Mouse (Mus musculus): Measurements from ENCODE around the gene Mical2. TPM values are rescaled to one million over a fixed set of nuclear protein-coding genes. Genes with fewer than 3 reads are reported as not detected.

Gene Mical2
- polyA plus RNA-seq, 1 experiment from 2014 or later, result 1.9 TPM

DNA sequence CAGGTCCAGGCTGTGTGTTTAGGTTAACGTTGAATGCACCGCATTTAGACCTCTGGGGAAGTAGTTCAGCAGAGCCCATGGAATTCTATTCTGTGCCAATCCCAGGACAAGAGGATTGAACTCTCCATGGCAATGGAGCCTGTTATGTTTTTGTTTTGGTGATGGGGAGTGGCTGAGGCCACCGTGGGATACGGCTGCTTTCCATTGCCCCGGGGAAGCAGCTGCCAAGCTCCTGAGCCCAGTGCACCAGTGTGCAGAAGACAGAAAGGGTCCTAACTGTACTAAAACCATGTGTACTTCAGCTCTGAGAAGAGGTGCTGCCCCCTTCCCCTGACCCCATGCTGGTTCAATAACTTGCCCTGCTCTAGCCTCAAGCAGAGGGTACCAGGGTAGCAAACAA, 47.0 kb downstream of the Mical2 start:
- H3K27me3 ChIP-seq (ENCODE audit: control insufficient read depth, insufficient read depth, low read length), result no peaks in the 10 kb centered on the region
- no peak overlapping the region for H3K27ac ChIP-seq (ENCODE audit: low read depth, low read length)
- no peaks in the 10 kb centered on the region for H3K9me3 ChIP-seq (ENCODE audit: control insufficient read depth, low read length)
- no peak overlapping the region for H3K4me3 ChIP-seq (ENCODE audit: low read depth, low read length)
- ATAC-seq (replicated peaks; ENCODE audit: low FRiP score) (no peak), DNase-seq (ENCODE audit: low spot score) (no peak)
- H3K9ac ChIP-seq (ENCODE audit: low read length), result no peak overlapping the region
- 42% methylated on average over 5 of the region's 5 CpGs for WGBS
- no peak overlapping the region for H3K4me2 ChIP-seq (ENCODE audit: low read depth, low read length, severe bottlenecking)
- no peaks in the 10 kb centered on the region for H3K36me3 ChIP-seq (ENCODE audit: control insufficient read depth, insufficient read depth, low read length)
- peaks cover 7% of the 10 kb centered on the region; the same call in 1 of the 2 replicates for H3K4me1 ChIP-seq (replicated peaks; ENCODE audit: control insufficient read depth, insufficient read depth, low read length)

DNA sequence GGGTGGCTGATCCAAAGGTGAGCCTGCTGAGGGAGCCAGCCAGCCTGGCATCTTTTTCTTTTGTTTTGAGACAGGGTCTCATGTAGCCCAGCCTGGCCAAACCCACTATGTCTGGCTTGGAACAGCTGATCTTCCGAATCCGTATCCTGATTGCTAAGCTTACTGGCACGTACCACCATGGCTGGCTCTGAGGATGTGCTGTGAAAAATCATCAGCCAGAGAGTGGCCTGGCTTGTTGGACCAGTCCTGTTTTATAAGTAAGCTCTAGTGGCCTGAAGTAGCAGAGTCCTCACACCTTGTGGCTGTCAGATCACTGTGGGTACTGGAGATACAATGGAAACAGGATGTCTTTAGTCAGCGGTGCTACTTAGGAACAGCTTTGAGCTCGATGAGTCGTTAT, 47.8 kb downstream of the Mical2 start:
- Histone ChIP-seq H3K4me3 (ENCODE audit: low read depth, low read length) (no peak overlapping the region), H3K36me3 (ENCODE audit: control insufficient read depth, insufficient read depth, low read length) (no peaks in the 10 kb centered on the region), H3K4me2 (ENCODE audit: low read depth, low read length, severe bottlenecking) (no peak overlapping the region), H3K9me3 (ENCODE audit: control insufficient read depth, low read length) (no peaks in the 10 kb centered on the region), H3K4me1 (replicated peaks; ENCODE audit: control insufficient read depth, insufficient read depth, low read length) (peaks cover 7% of the 10 kb centered on the region; the same call in 1 of the 2 replicates), H3K27ac (ENCODE audit: low read depth, low read length) (no peak overlapping the region), H3K27me3 (ENCODE audit: control insufficient read depth, insufficient read depth, low read length) (no peaks in the 10 kb centered on the region), H3K9ac (ENCODE audit: low read length) (no peak overlapping the region)
- ATAC-seq (replicated peaks; ENCODE audit: low FRiP score) (no peak), DNase-seq (ENCODE audit: low spot score) (no peak)
- 84% methylated on average over 6 of the region's 6 CpGs for WGBS

DNA sequence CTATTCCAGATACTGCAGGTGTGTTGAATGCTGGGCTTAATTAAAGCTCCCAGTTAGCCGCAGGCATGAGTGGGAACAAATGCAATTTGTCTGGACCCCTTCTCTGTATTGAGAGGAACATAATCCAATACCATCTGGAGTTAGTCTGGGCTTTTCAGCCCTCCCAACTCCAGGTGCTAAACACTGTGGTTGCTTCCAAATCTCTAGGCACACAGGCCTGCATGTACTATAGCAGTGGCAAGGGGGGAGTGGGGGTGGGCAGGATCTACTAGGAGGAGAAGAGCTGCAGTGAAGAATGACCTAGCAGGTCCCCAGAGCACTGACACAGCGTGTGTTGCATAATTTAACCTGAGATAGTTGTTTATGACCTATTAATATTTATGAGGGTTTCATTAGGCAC, 49.0 kb downstream of the Mical2 start:
- 53% methylated on average over 2 of the region's 2 CpGs for WGBS
- no peak for DNase-seq (ENCODE audit: low spot score)
- H3K27me3 ChIP-seq (ENCODE audit: control insufficient read depth, insufficient read depth, low read length), result no peaks in the 10 kb centered on the region
- no peak overlapping the region for H3K4me3 ChIP-seq (ENCODE audit: low read depth, low read length)
- H3K9me3 ChIP-seq (ENCODE audit: control insufficient read depth, low read length), result no peaks in the 10 kb centered on the region
- H3K4me1 ChIP-seq (replicated peaks; ENCODE audit: control insufficient read depth, insufficient read depth, low read length), result peaks cover 7% of the 10 kb centered on the region; the same call in 1 of the 2 replicates
- H3K4me2 ChIP-seq (ENCODE audit: low read depth, low read length, severe bottlenecking), result no peak overlapping the region
- no peak for ATAC-seq (replicated peaks; ENCODE audit: low FRiP score)
- no peak overlapping the region for H3K27ac ChIP-seq (ENCODE audit: low read depth, low read length)
- no peak overlapping the region for H3K9ac ChIP-seq (ENCODE audit: low read length)
- no peaks in the 10 kb centered on the region for H3K36me3 ChIP-seq (ENCODE audit: control insufficient read depth, insufficient read depth, low read length)

DNA sequence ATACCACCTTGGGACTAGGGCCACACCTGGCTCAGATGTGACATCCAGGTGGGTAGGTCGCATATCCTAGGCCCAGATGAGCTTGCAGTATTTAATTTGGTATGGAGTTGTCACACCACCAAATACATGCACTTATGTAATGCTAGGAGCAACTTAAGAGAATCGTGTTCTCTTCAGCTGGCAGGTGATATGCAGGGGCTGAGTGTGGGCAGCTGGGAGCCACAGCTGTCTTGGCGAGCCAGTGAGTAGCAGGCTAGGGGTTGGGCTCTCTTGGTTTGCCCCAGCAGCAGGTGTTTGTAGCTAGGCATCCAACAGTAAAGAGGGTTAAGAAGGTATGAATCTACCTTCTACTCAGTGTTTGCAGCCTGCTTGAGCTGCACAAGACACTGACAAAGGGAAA, 49.4 kb downstream of the Mical2 start:
- H3K9ac ChIP-seq (ENCODE audit: low read length), result no peak overlapping the region
- WGBS, result 76% methylated on average over 3 of the region's 3 CpGs
- no peak for ATAC-seq (replicated peaks; ENCODE audit: low FRiP score)

DNA sequence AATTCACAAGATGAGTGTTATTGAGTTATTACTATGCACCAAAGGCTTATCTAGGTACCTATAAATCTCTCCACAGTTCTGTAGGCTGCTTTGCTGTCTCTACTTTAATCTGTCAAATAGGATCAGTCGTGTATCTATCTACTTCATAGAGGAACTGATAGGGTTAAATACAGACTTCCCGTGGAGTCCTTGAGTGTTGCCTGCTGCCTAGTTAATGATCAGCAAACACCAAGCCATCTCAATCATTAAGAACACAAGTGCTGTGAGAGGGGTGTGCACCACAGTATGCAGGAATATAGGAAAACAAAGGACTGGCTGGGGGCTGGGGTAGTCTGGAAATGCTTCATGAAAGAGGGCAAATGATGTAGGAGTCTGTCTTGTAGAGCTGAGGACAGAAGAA, 50.2 kb downstream of the Mical2 start:
- peaks cover 7% of the 10 kb centered on the region; the same call in 1 of the 2 replicates for H3K4me1 ChIP-seq (replicated peaks; ENCODE audit: control insufficient read depth, insufficient read depth, low read length)
- no peaks in the 10 kb centered on the region for H3K9me3 ChIP-seq (ENCODE audit: control insufficient read depth, low read length)
- no peak overlapping the region for H3K4me2 ChIP-seq (ENCODE audit: low read depth, low read length, severe bottlenecking)
- no peak for DNase-seq (ENCODE audit: low spot score)
- H3K9ac ChIP-seq (ENCODE audit: low read length), result no peak overlapping the region
- H3K4me3 ChIP-seq (ENCODE audit: low read depth, low read length), result no peak overlapping the region
- ATAC-seq (replicated peaks; ENCODE audit: low FRiP score), result no peak
- no peaks in the 10 kb centered on the region for H3K27me3 ChIP-seq (ENCODE audit: control insufficient read depth, insufficient read depth, low read length)
- H3K27ac ChIP-seq (ENCODE audit: low read depth, low read length), result no peak overlapping the region
- 49% methylated on average over 2 of the region's 2 CpGs for WGBS
- no peaks in the 10 kb centered on the region for H3K36me3 ChIP-seq (ENCODE audit: control insufficient read depth, insufficient read depth, low read length)

More for the DNA sequence above, 49.4 kb downstream of the Mical2 start:
- Histone ChIP-seq H3K9me3 (ENCODE audit: control insufficient read depth, low read length) (no peaks in the 10 kb centered on the region), H3K4me1 (replicated peaks; ENCODE audit: control insufficient read depth, insufficient read depth, low read length) (peaks cover 7% of the 10 kb centered on the region; the same call in 1 of the 2 replicates), H3K27me3 (ENCODE audit: control insufficient read depth, insufficient read depth, low read length) (no peaks in the 10 kb centered on the region), H3K27ac (ENCODE audit: low read depth, low read length) (no peak overlapping the region), H3K36me3 (ENCODE audit: control insufficient read depth, insufficient read depth, low read length) (no peaks in the 10 kb centered on the region), H3K4me3 (ENCODE audit: low read depth, low read length) (no peak overlapping the region), H3K4me2 (ENCODE audit: low read depth, low read length, severe bottlenecking) (no peak overlapping the region)
- DNase-seq (ENCODE audit: low spot score), result no peak

DNA sequence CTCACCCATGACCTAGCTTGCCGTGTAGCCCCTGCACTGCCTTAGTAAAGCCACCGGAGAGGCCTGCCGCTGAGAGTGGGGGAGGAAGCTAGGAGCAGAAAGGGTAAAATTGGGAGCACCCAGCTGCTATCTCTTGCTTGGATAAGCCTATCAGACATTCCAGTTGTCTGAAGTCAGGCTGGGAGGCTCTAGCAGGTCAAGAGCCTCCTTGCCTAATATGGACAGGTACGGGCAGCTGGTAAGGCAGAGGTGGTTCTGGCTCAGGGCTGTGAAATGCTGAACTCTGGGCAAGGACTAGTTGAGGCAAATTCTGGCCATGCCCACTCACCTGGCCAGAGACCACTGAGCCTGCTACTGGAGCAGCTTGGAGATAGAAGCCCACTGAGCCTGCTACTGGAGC, 51.2 kb downstream of the Mical2 start:
- WGBS, result 91% methylated on average over 4 of the region's 4 CpGs

DNA sequence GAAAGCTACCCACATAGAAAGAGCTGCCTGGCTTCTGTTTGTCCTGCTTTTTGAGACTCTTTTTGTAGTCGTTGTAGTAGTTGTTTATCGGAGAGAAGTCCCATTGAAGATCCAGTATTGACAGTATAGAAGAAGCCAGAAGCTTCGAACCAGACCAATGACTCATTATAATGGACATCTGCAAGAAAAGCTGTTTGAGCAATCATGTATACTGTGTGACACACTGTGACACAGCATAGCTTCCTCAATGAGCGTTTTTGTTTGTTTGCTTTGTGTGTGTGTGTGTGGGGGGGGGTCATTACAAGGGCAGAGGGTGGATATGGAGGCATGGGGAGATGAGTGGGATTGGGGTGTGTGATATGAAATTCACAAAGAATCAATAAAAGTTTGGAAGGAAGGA, 53.0 kb downstream of the Mical2 start:
- Histone ChIP-seq H3K9ac (ENCODE audit: low read length) (no peak overlapping the region), H3K4me3 (ENCODE audit: low read depth, low read length) (no peak overlapping the region), H3K4me1 (replicated peaks; ENCODE audit: control insufficient read depth, insufficient read depth, low read length) (no peaks in the 10 kb centered on the region), H3K36me3 (ENCODE audit: control insufficient read depth, insufficient read depth, low read length) (no peaks in the 10 kb centered on the region), H3K27me3 (ENCODE audit: control insufficient read depth, insufficient read depth, low read length) (no peaks in the 10 kb centered on the region), H3K27ac (ENCODE audit: low read depth, low read length) (no peak overlapping the region), H3K9me3 (ENCODE audit: control insufficient read depth, low read length) (no peaks in the 10 kb centered on the region), H3K4me2 (ENCODE audit: low read depth, low read length, severe bottlenecking) (no peak overlapping the region)
- no peak for DNase-seq (ENCODE audit: low spot score)
- 86% methylated on average over 4 of the region's 4 CpGs for WGBS
- no peak for ATAC-seq (replicated peaks; ENCODE audit: low FRiP score)

More for the DNA sequence above, 51.2 kb downstream of the Mical2 start:
- no peak for DNase-seq (ENCODE audit: low spot score)
- H3K36me3 ChIP-seq (ENCODE audit: control insufficient read depth, insufficient read depth, low read length), result no peaks in the 10 kb centered on the region
- H3K4me1 ChIP-seq (replicated peaks; ENCODE audit: control insufficient read depth, insufficient read depth, low read length), result peaks cover 7% of the 10 kb centered on the region; the same call in 1 of the 2 replicates
- no peak for ATAC-seq (replicated peaks; ENCODE audit: low FRiP score)
- no peaks in the 10 kb centered on the region for H3K9me3 ChIP-seq (ENCODE audit: control insufficient read depth, low read length)
- H3K4me2 ChIP-seq (ENCODE audit: low read depth, low read length, severe bottlenecking), result no peak overlapping the region
- no peaks in the 10 kb centered on the region for H3K27me3 ChIP-seq (ENCODE audit: control insufficient read depth, insufficient read depth, low read length)
- no peak overlapping the region for H3K9ac ChIP-seq (ENCODE audit: low read length)
- H3K4me3 ChIP-seq (ENCODE audit: low read depth, low read length), result no peak overlapping the region
- no peak overlapping the region for H3K27ac ChIP-seq (ENCODE audit: low read depth, low read length)

DNA sequence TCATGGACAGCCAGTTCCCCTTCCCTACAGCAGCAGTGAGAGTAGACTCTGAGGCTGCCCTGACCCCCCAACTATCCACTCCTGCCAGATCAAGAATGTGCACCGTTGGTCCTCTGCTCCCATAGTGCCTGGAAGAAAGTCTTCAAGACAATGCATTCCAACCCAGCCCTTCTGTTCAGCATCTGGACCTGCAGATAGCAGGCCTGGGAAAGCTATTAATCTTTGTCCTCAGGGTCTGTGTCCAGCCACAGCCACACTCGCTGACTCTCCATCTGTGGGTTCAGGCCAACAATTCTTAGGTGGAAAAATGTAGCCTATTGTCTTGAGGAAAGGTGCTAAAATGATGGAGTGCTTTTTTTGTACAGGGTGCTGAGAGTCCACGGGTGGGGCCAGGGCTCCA, 54.8 kb downstream of the Mical2 start:
- no peak overlapping the region for H3K27ac ChIP-seq (ENCODE audit: low read depth, low read length)
- no peak overlapping the region for H3K9ac ChIP-seq (ENCODE audit: low read length)
- H3K27me3 ChIP-seq (ENCODE audit: control insufficient read depth, insufficient read depth, low read length), result no peaks in the 10 kb centered on the region
- WGBS, result 77% methylated on average over 3 of the region's 3 CpGs
- DNase-seq (ENCODE audit: low spot score), result no peak
- H3K4me1 ChIP-seq (replicated peaks; ENCODE audit: control insufficient read depth, insufficient read depth, low read length), result no peaks in the 10 kb centered on the region
- no peak for ATAC-seq (replicated peaks; ENCODE audit: low FRiP score)
- no peak overlapping the region for H3K4me3 ChIP-seq (ENCODE audit: low read depth, low read length)
- no peaks in the 10 kb centered on the region for H3K9me3 ChIP-seq (ENCODE audit: control insufficient read depth, low read length)
- no peak overlapping the region for H3K4me2 ChIP-seq (ENCODE audit: low read depth, low read length, severe bottlenecking)
- no peaks in the 10 kb centered on the region for H3K36me3 ChIP-seq (ENCODE audit: control insufficient read depth, insufficient read depth, low read length)

DNA sequence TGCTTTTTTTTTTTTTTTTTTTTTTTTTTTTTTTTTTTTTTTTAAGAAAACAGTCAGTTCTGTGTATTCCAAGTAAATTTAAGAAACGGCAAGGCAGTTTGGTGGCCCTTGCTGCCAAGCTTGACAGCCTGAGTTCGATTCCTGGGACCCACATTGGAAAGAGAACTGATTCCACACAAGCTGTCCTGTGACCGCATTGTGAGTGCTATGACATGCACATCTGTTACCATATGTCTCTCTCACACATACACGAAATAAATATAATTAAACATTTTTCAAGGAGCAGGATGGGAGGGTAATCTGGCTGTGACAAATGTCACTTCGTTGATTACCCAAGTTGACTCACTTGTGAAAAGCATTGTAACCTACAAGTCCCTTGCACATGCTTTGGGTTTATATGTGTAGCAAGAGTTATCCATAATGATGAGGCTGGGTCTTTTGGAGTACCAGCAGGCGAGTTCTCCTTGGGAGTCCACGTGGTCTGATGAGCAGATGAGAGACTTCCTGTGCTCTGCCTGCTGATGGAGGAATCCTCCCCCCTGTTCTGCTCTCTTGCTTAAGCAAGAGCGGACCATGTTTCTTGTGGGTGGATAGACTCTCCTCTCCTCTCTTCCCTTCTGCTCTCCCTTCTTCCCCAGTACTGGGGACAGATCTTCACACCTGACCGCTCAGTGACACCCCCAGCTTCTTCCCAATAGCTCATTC, 58.1 kb downstream of the Mical2 start:
- Histone ChIP-seq H3K4me3 (ENCODE audit: low read depth, low read length) (no peak overlapping the region), H3K9ac (ENCODE audit: low read length) (no peak overlapping the region), H3K9me3 (ENCODE audit: control insufficient read depth, low read length) (no peaks in the 10 kb centered on the region), H3K4me2 (ENCODE audit: low read depth, low read length, severe bottlenecking) (no peak overlapping the region), H3K27me3 (ENCODE audit: control insufficient read depth, insufficient read depth, low read length) (no peaks in the 10 kb centered on the region), H3K27ac (ENCODE audit: low read depth, low read length) (no peak overlapping the region), H3K36me3 (ENCODE audit: control insufficient read depth, insufficient read depth, low read length) (no peaks in the 10 kb centered on the region), H3K4me1 (replicated peaks; ENCODE audit: control insufficient read depth, insufficient read depth, low read length) (no peaks in the 10 kb centered on the region)
- DNase-seq (ENCODE audit: low spot score) (no peak), ATAC-seq (replicated peaks; ENCODE audit: low FRiP score) (no peak)
- WGBS, result 80% methylated on average over 9 of the region's 9 CpGs

Data from forebrain, embryonic 11.5 days (tissue).